Mouse (Mus musculus) c-Kit-positive CD71-positive TER-119-negative erythroid progenitor cells, embryonic 14.5 days (primary cell): ENCODE measurements around the gene Snx33.
"Not testable (repeated sequence)": the region's sequence is repeated elsewhere in the genome, so short reads cannot be mapped to it uniquely, and the experiment has no call there.

ENCODE experiments used
- DNase-seq: peaks from one replicate; pipeline ENCODE4 v3.0.0-alpha.2; 2013; ENCODE audit warnings: low read depth

The Snx33 gene

GRCm38 (mm10) chr9:56925291-56926024, 2.7 kb downstream of the Snx33 start:
- DNase-seq: no peak

- DNase-seq: no peak
Measured at GRCm38 (mm10) chr9:56924651-56925027, 3.5 kb downstream of the Snx33 start.

- DNase-seq: no peak
Measured at GRCm38 (mm10) chr9:56923841-56924650, 4.1 kb downstream of the Snx33 start.

GRCm38 (mm10) chr9:56922746-56923145, 5.4 kb downstream of the Snx33 start:
- DNase-seq: no peak

- DNase-seq: no peak
Measured at GRCm38 (mm10) chr9:56918466-56918865, 9.7 kb downstream of the Snx33 start.

- DNase-seq: no peak
Measured at GRCm38 (mm10) chr9:56917131-56917530, 11.0 kb downstream of the Snx33 start.

- DNase-seq: no peak
Measured at GRCm38 (mm10) chr9:56915695-56916410, 12.3 kb downstream of the Snx33 start.

- no peak for DNase-seq
Measured at GRCm38 (mm10) chr9:56915116-56915515, 13.1 kb downstream of the Snx33 start.

- no peak for DNase-seq
Measured at GRCm38 (mm10) chr9:56913991-56914390, 14.2 kb downstream of the Snx33 start.

- no peak for DNase-seq
Measured at GRCm38 (mm10) chr9:56911017-56911416, 17.2 kb downstream of the Snx33 start.

GRCm38 (mm10) chr9:56909991-56910390, 18.2 kb downstream of the Snx33 start:
- DNase-seq: not testable (repeated sequence)

GRCm38 (mm10) chr9:56907549-56907948, 20.6 kb downstream of the Snx33 start:
- DNase-seq: no peak

GRCm38 (mm10) chr9:56903662-56904061, 24.5 kb downstream of the Snx33 start:
- DNase-seq: no peak

GRCm38 (mm10) chr9:56901187-56901586, 27.0 kb downstream of the Snx33 start:
- DNase-seq: no peak

GRCm38 (mm10) chr9:56900571-56900970, 27.6 kb downstream of the Snx33 start:
- DNase-seq: no peak

GRCm38 (mm10) chr9:56900060-56900459, 28.1 kb downstream of the Snx33 start:
- DNase-seq: no peak

- DNase-seq: no peak
Measured at GRCm38 (mm10) chr9:56899409-56899808, 28.8 kb downstream of the Snx33 start.

- no peak for DNase-seq
Measured at GRCm38 (mm10) chr9:56896779-56897178, 31.4 kb downstream of the Snx33 start.

GRCm38 (mm10) chr9:56894006-56894405, 34.2 kb downstream of the Snx33 start:
- no peak for DNase-seq

- no peak for DNase-seq
Measured at GRCm38 (mm10) chr9:56893313-56893712, 34.9 kb downstream of the Snx33 start.

- no peak for DNase-seq
Measured at GRCm38 (mm10) chr9:56892111-56892510, 36.1 kb downstream of the Snx33 start.

GRCm38 (mm10) chr9:56891517-56892011, 36.6 kb downstream of the Snx33 start:
- DNase-seq: peak; percentile 61
